Mouse (Mus musculus) liver, embryonic 12.5 days (tissue): ENCODE results near the gene Pinlyp. TPM values are rescaled to one million over a fixed set of nuclear protein-coding genes. Genes with fewer than 3 reads are reported as not detected.
"Not testable (repeated sequence)": the region's sequence is repeated elsewhere in the genome, so short reads cannot be mapped to it uniquely, and the experiment has no call there.

Experiments
- ATAC-seq: fragments of 200-750 bp; cut with Nextera tagmentation; 2 replicates; pipeline ENCODE4 v1.8.0; 2017; ENCODE audit warnings: moderate number of reproducible peaks, mild to moderate bottlenecking, moderate library complexity
- H3K27ac ChIP-seq: fragments of 300-500 bp; sonication (generic); 2 replicates; pipeline ENCODE4 v1.5.1; 2016; ENCODE audit warnings: mild to moderate bottlenecking
- H3K27me3 ChIP-seq: fragments of 300-500 bp; sonication (generic); replicated peaks from 2 replicates; pipeline ENCODE4 v1.6.1; 2016; ENCODE audit warnings: mild to moderate bottlenecking, moderate library complexity
- H3K36me3 ChIP-seq: fragments of 300-500 bp; sonication (generic); 2 replicates; pipeline ENCODE4 v1.6.1; 2016; ENCODE audit warnings: mild to moderate bottlenecking, moderate library complexity
- H3K4me1 ChIP-seq: fragments of 300-500 bp; sonication (generic); 2 replicates; pipeline ENCODE4 v1.6.1; 2016
- H3K4me2 ChIP-seq: fragments of 300-500 bp; sonication (generic); 2 replicates; pipeline ENCODE4 v1.6.1; 2016; ENCODE audit warnings: mild to moderate bottlenecking, moderate library complexity
- H3K4me3 ChIP-seq: fragments of 300-500 bp; sonication (generic); 2 replicates; pipeline ENCODE4 v1.5.1; 2016; ENCODE audit warnings: mild to moderate bottlenecking, moderate library complexity
- H3K9ac ChIP-seq: fragments of 300-500 bp; sonication (generic); 2 replicates; pipeline ENCODE4 v1.6.1; 2016; ENCODE audit warnings: mild to moderate bottlenecking, moderate library complexity
- H3K9me3 ChIP-seq: fragments of 300-500 bp; sonication (generic); replicated peaks from 2 replicates; pipeline ENCODE4 v1.6.1; 2016; ENCODE audit warnings: mild to moderate bottlenecking, moderate library complexity
- WGBS: fragments of 180-500 bp; shearing (Covaris S2); methylation state at CpG from one replicate; pipeline ENCODE4 v1.1.7; 2016; ENCODE audit not compliant: insufficient replicate concordance; 5-methylcytosine and 5-hydroxymethylcytosine counted together
- polyA plus RNA-seq: library from polyadenylated mRNA; unstranded; fragments of >200 nt; fragmentation: Nextera tagmentation; extraction: Ambion mirVana; gene quantifications from 2 replicates; pipeline ENCODE4 v1.2.1, GENCODE M21; 2016

The Pinlyp gene
- polyA plus RNA-seq, 1 experiment from 2014 or later, result not detected

- no peaks in the 10 kb centered on the region for H3K9me3 ChIP-seq
- no peak overlapping the region for H3K4me3 ChIP-seq
- 71% methylated on average over 6 of the region's 6 CpGs for WGBS
- H3K9ac ChIP-seq, result no peak overlapping the region
- H3K27me3 ChIP-seq, result 0 out of 2 replicates have a peak, but pooled peaks cover under 1% of the 10 kb centered on the region
- ATAC-seq, result no peak
- no peak overlapping the region for H3K27ac ChIP-seq
- peaks cover 12% of the 10 kb centered on the region; the same call in 1 of the 2 replicates for H3K36me3 ChIP-seq
- H3K4me1 ChIP-seq, result no peaks in the 10 kb centered on the region
- no peak overlapping the region for H3K4me2 ChIP-seq
Observed at GRCm38 (mm10) chr7:24517654-24518053, 28.3 kb downstream of the Pinlyp start.

GRCm38 (mm10) chr7:24517077-24517476, 28.8 kb downstream of the Pinlyp start:
- Histone ChIP-seq H3K4me3 (no peak overlapping the region), H3K4me1 (no peaks in the 10 kb centered on the region), H3K9ac (no peak overlapping the region), H3K27me3 (no peaks in the 10 kb centered on the region), H3K36me3 (peaks cover 12% of the 10 kb centered on the region; the same call in 1 of the 2 replicates), H3K27ac (no peak overlapping the region), H3K9me3 (no peaks in the 10 kb centered on the region), H3K4me2 (no peak overlapping the region)
- WGBS, result 60% methylated on average over 5 of the region's 5 CpGs
- ATAC-seq, result no peak

- not testable (repeated sequence) for H3K4me2 ChIP-seq, ATAC-seq, H3K4me3 ChIP-seq, H3K27me3 ChIP-seq, H3K4me1 ChIP-seq, H3K9me3 ChIP-seq, H3K27ac ChIP-seq, H3K9ac ChIP-seq
- 62% methylated on average over 8 of the region's 8 CpGs for WGBS
- H3K36me3 ChIP-seq, result peaks cover 12% of the 10 kb centered on the region; the same call in 1 of the 2 replicates
Observed at GRCm38 (mm10) chr7:24516319-24516718, 29.6 kb downstream of the Pinlyp start.

- peaks cover 12% of the 10 kb centered on the region; the same call in 1 of the 2 replicates for H3K36me3 ChIP-seq
- ATAC-seq, result no peak
- H3K27me3 ChIP-seq, result no peaks in the 10 kb centered on the region
- H3K27ac ChIP-seq, result no peak within 1 kb of the TSS
- H3K9me3 ChIP-seq, result no peaks in the 10 kb centered on the region
- H3K4me1 ChIP-seq, result peaks cover 14% of the 10 kb centered on the region
- H3K4me3 ChIP-seq, result no peak within 1 kb of the TSS
- 75% methylated on average over 7 of the region's 7 CpGs for WGBS
- H3K4me2 ChIP-seq, result no peak within 1 kb of the TSS
- H3K9ac ChIP-seq, result no peak within 1 kb of the TSS
Observed at GRCm38 (mm10) chr7:24512355-24512754, 33.6 kb downstream of the Pinlyp start, which contains the start of gene AC161166.1. Gene AC161166.1 (minus strand): TSS chr7:24512455.

GRCm38 (mm10) chr7:24507726-24508114, 38.2 kb downstream of the Pinlyp start:
- Histone ChIP-seq H3K9me3 (no peaks in the 10 kb centered on the region), H3K4me1 (peaks cover 50% of the 10 kb centered on the region), H3K27ac (peak overlapping the region; percentile 86), H3K9ac (peak overlapping the region; percentile 86), H3K27me3 (peaks cover 33% of the 10 kb centered on the region), H3K4me3 (peak overlapping the region; percentile 79), H3K36me3 (no peaks in the 10 kb centered on the region), H3K4me2 (peak overlapping the region; percentile 80)
- peak; percentile 14; the same call in 1 of the 2 replicates for ATAC-seq
- WGBS, result under 1% methylated on average over 20 of the region's 20 CpGs

GRCm38 (mm10) chr7:24506838-24507725, 38.8 kb downstream of the Pinlyp start, which contains the start of gene Zfp428:
Gene Zfp428 (plus strand): TSS chr7:24507006.
- ATAC-seq, result peak; percentile 79

GRCm38 (mm10) chr7:24506476-24506837, 39.5 kb downstream of the Pinlyp start:
- Histone ChIP-seq H3K4me1 (peaks cover 52% of the 10 kb centered on the region), H3K27ac (peak overlapping the region; percentile 86), H3K4me2 (peak overlapping the region; percentile 80), H3K9ac (peak overlapping the region; percentile 86), H3K36me3 (no peaks in the 10 kb centered on the region), H3K27me3 (peaks cover 46% of the 10 kb centered on the region), H3K9me3 (no peaks in the 10 kb centered on the region), H3K4me3 (peak overlapping the region; percentile 79)
- ATAC-seq, result no peak
- WGBS, result 4% methylated on average over 12 of the region's 12 CpGs

More at GRCm38 (mm10) chr7:24506838-24507725, 38.8 kb downstream of the Pinlyp start, which contains the start of gene Zfp428:
- Histone ChIP-seq H3K4me3 (peak within 1 kb of the TSS; percentile 79), H3K27me3 (peaks cover 40% of the 10 kb centered on the region), H3K9me3 (no peaks in the 10 kb centered on the region), H3K27ac (peak within 1 kb of the TSS; percentile 86), H3K4me2 (peak within 1 kb of the TSS; percentile 80), H3K4me1 (peaks cover 50% of the 10 kb centered on the region), H3K36me3 (no peaks in the 10 kb centered on the region), H3K9ac (peak within 1 kb of the TSS; percentile 86)
- under 1% methylated on average over 84 of the region's 84 CpGs for WGBS

GRCm38 (mm10) chr7:24506065-24506459, 39.9 kb downstream of the Pinlyp start:
- peaks cover 54% of the 10 kb centered on the region for H3K4me1 ChIP-seq
- no peak for ATAC-seq
- no peak overlapping the region for H3K9ac ChIP-seq
- WGBS, result 43% methylated on average over 3 of the region's 3 CpGs
- H3K27ac ChIP-seq, result 0 out of 2 replicates have a peak overlapping the region, but pooled peaks have one; percentile 86
- H3K36me3 ChIP-seq, result no peaks in the 10 kb centered on the region
- peak overlapping the region; percentile 80 for H3K4me2 ChIP-seq
- peaks cover 50% of the 10 kb centered on the region for H3K27me3 ChIP-seq
- H3K9me3 ChIP-seq, result 0 out of 2 replicates have a peak, but pooled peaks cover 1% of the 10 kb centered on the region
- H3K4me3 ChIP-seq, result peak overlapping the region; percentile 79

GRCm38 (mm10) chr7:24505447-24506064, 40.4 kb downstream of the Pinlyp start:
- Histone ChIP-seq H3K4me2 (no peak overlapping the region), H3K27ac (no peak overlapping the region), H3K4me1 (peaks cover 54% of the 10 kb centered on the region), H3K9me3 (peaks cover 6% of the 10 kb centered on the region; the same call in 1 of the 2 replicates), H3K4me3 (no peak overlapping the region), H3K27me3 (peaks cover 55% of the 10 kb centered on the region), H3K9ac (no peak overlapping the region), H3K36me3 (no peaks in the 10 kb centered on the region)
- 48% methylated on average over 15 of the region's 15 CpGs for WGBS
- ATAC-seq, result no peak

- H3K9ac ChIP-seq, result no peak overlapping the region
- peaks cover 62% of the 10 kb centered on the region for H3K27me3 ChIP-seq
- ATAC-seq, result no peak
- peaks cover 54% of the 10 kb centered on the region for H3K4me1 ChIP-seq
- no peak overlapping the region for H3K27ac ChIP-seq
- WGBS, result 16% methylated on average over 4 of the region's 4 CpGs
- peaks cover 7% of the 10 kb centered on the region; the same call in 1 of the 2 replicates for H3K9me3 ChIP-seq
- H3K36me3 ChIP-seq, result no peaks in the 10 kb centered on the region
- H3K4me3 ChIP-seq, result no peak overlapping the region
- peak overlapping the region; percentile 32; the same call in 1 of the 2 replicates for H3K4me2 ChIP-seq
Observed at GRCm38 (mm10) chr7:24504868-24505267, 41.0 kb downstream of the Pinlyp start.

GRCm38 (mm10) chr7:24504004-24504403, 41.9 kb downstream of the Pinlyp start:
- peaks cover 7% of the 10 kb centered on the region; the same call in 1 of the 2 replicates for H3K9me3 ChIP-seq
- H3K27me3 ChIP-seq, result peaks cover 70% of the 10 kb centered on the region
- H3K27ac ChIP-seq, result no peak overlapping the region
- peak overlapping the region; percentile 32; the same call in 1 of the 2 replicates for H3K4me2 ChIP-seq
- peaks cover 53% of the 10 kb centered on the region for H3K4me1 ChIP-seq
- ATAC-seq, result no peak
- no peak overlapping the region for H3K4me3 ChIP-seq
- no peak overlapping the region for H3K9ac ChIP-seq
- WGBS, result 9% methylated on average over 8 of the region's 10 CpGs
- H3K36me3 ChIP-seq, result no peaks in the 10 kb centered on the region
